Mouse (Mus musculus) heart, postnatal 0 days (tissue): ENCODE data around the gene Btbd17. TPM values are rescaled to one million over a fixed set of nuclear protein-coding genes. Genes with fewer than 3 reads are reported as not detected.
A peak's percentile ranks its signal among the peaks of the same experiment; 100 is the strongest.

Experiments
- ATAC-seq: fragments of 200-750 bp; cut with Nextera tagmentation; 2 replicates; pipeline ENCODE4 v1.8.0; 2017; ENCODE audit warnings: low read depth, moderate number of reproducible peaks, moderate library complexity; ENCODE audit not compliant: insufficient read depth
- DNase-seq: peaks from one replicate; pipeline ENCODE4 v3.0.0-alpha.2; 2016; ENCODE audit warnings: low spot score
- H3K27ac ChIP-seq: fragments of 300-500 bp; sonication (generic); 2 replicates; pipeline ENCODE4 v1.5.1; 2014; ENCODE audit warnings: low read depth, mild to moderate bottlenecking
- H3K27me3 ChIP-seq: fragments of 300-500 bp; sonication (generic); 2 replicates; pipeline ENCODE4 v1.6.1; 2014; ENCODE audit warnings: low read length, mixed read lengths; ENCODE audit not compliant: control insufficient read depth, insufficient read depth
- H3K36me3 ChIP-seq: fragments of 300-500 bp; sonication (generic); replicated peaks from 2 replicates; pipeline ENCODE4 v1.6.1; 2014; ENCODE audit warnings: low read length, mixed read lengths; ENCODE audit not compliant: control insufficient read depth, insufficient read depth
- H3K4me1 ChIP-seq: fragments of 300-500 bp; sonication (generic); 2 replicates; pipeline ENCODE4 v1.6.1; 2014; ENCODE audit warnings: antibody characterized with exemption; ENCODE audit not compliant: control insufficient read depth, insufficient read depth
- H3K4me2 ChIP-seq: fragments of 300-500 bp; sonication (generic); 2 replicates; pipeline ENCODE4 v1.6.1; 2014; ENCODE audit warnings: low read depth, mild to moderate bottlenecking, low read length, moderate library complexity
- H3K4me3 ChIP-seq: fragments of 300-500 bp; sonication (generic); 2 replicates; pipeline ENCODE4 v1.5.1; 2014; ENCODE audit warnings: low read depth, low read length
- H3K9ac ChIP-seq: fragments of 300-500 bp; sonication (generic); replicated peaks from 2 replicates; pipeline ENCODE4 v1.6.1; 2014; ENCODE audit warnings: low read depth, low read length, mixed read lengths
- H3K9me3 ChIP-seq: fragments of 300-500 bp; sonication (generic); replicated peaks from 2 replicates; pipeline ENCODE4 v1.6.1; 2016; ENCODE audit warnings: low read length; ENCODE audit not compliant: control insufficient read depth
- CTCF ChIP-seq: IDR thresholded peaks from 2 replicates; pipeline ENCODE4 v1.5.1; 2016; ENCODE audit warnings: antibody characterized with exemption, control low read depth, low read depth
- EP300 ChIP-seq: IDR thresholded peaks from 2 replicates; pipeline ENCODE4 v1.6.1; 2016; ENCODE audit warnings: antibody characterized with exemption, low read depth
- whole genome bisulfite sequencing: fragments of 180-500 bp; shearing (Covaris S2); extraction: QIAGEN DNeasy Blood & Tissue Kit; methylation state at CpG from one replicate; pipeline ENCODE4 v1.1.7; 2014; 5-methylcytosine and 5-hydroxymethylcytosine counted together
- polyA plus RNA-seq: library from polyadenylated mRNA; unstranded; fragments of >200 nt; fragmentation: Nextera tagmentation; extraction: Ambion mirVana; gene quantifications from 2 replicates; pipeline ENCODE4 v1.2.1, GENCODE M21; 2015
- total RNA-seq: library from RNA; depleted of rRNA; stranded (reverse); fragments of >200 nt; gene quantifications from 2 replicates; pipeline ENCODE4 v1.2.3, GENCODE M21; 2014; ENCODE audit warnings: low replicate concordance

Gene Btbd17
- total and polyA plus RNA-seq, 2 experiments from 2014 or later, result 0.18 TPM; not detected in 1

GRCm38 (mm10) chr11:114820444-114820843, 24.7 kb upstream of the Btbd17 start:
- H3K4me2 ChIP-seq, result no peak overlapping the region
- H3K36me3 ChIP-seq, result no peaks in the 10 kb centered on the region
- no peak for TF ChIP-seq CTCF
- no peak for TF ChIP-seq EP300
- H3K27me3 ChIP-seq, result no peaks in the 10 kb centered on the region
- H3K9ac ChIP-seq, result no peak overlapping the region
- ATAC-seq (no peak), DNase-seq (no peak)
- no peak overlapping the region for H3K27ac ChIP-seq
- 63% methylated on average over 3 of the region's 3 CpGs for WGBS
- no peak overlapping the region for H3K4me3 ChIP-seq
- H3K9me3 ChIP-seq, result no peaks in the 10 kb centered on the region
- 0 out of 2 replicates have a peak, but pooled peaks cover 3% of the 10 kb centered on the region for H3K4me1 ChIP-seq

DNA sequence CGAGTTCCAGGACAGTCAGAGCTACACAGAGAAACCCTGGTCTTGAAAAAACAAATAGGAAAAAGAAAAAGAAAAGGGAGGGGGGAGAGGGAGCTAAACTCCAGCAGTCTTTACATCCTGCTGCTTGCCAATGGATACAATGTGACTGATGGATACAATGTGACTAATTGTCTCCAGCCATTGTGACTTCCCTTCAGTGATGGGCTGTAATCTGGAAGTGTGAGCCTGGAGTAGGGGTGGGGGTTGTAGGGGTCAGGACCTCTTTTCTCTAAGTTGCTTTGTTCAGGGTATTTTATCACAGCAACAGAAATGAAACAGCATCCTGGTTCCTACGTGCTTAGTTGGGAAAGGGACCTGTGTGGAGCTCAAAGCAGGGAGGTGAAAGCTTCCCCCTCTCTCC, 23.4 kb upstream of the Btbd17 start:
- WGBS, result 52% methylated on average over 2 of the region's 2 CpGs
- Histone ChIP-seq H3K4me2 (no peak overlapping the region), H3K4me3 (no peak overlapping the region), H3K27me3 (no peaks in the 10 kb centered on the region), H3K36me3 (no peaks in the 10 kb centered on the region), H3K9me3 (no peaks in the 10 kb centered on the region), H3K27ac (no peak overlapping the region), H3K4me1 (peaks cover 10% of the 10 kb centered on the region; the same call in 1 of the 2 replicates), H3K9ac (no peak overlapping the region)
- ATAC-seq, result no peak
- TF ChIP-seq EP300 (no peak), CTCF (no peak)
- no peak for DNase-seq

- no peaks in the 10 kb centered on the region for H3K9me3 ChIP-seq
- 84% methylated on average over 7 of the region's 7 CpGs for WGBS
- H3K36me3 ChIP-seq, result no peaks in the 10 kb centered on the region
- no peak overlapping the region for H3K9ac ChIP-seq
- H3K4me3 ChIP-seq, result no peak overlapping the region
- ATAC-seq, result no peak
- H3K27me3 ChIP-seq, result no peaks in the 10 kb centered on the region
- DNase-seq, result no peak
- no peak for TF ChIP-seq CTCF
- no peak for TF ChIP-seq EP300
- peaks cover 7% of the 10 kb centered on the region; the same call in 1 of the 2 replicates for H3K4me1 ChIP-seq
- no peak overlapping the region for H3K27ac ChIP-seq
- H3K4me2 ChIP-seq, result no peak overlapping the region
These were observed 22.4 kb upstream of the Btbd17 start for GRCm38 (mm10) chr11:114818185-114818584.

GRCm38 (mm10) chr11:114816934-114817333, 21.2 kb upstream of the Btbd17 start:
- ATAC-seq (no peak), DNase-seq (no peak)
- TF ChIP-seq EP300, result no peak
- TF ChIP-seq CTCF, result no peak
- no peak overlapping the region for H3K27ac ChIP-seq
- WGBS, result 87% methylated on average over 4 of the region's 4 CpGs
- H3K27me3 ChIP-seq, result no peaks in the 10 kb centered on the region
- no peaks in the 10 kb centered on the region for H3K9me3 ChIP-seq
- peaks cover 7% of the 10 kb centered on the region; the same call in 1 of the 2 replicates for H3K4me1 ChIP-seq
- H3K9ac ChIP-seq, result no peak overlapping the region
- H3K4me2 ChIP-seq, result no peak overlapping the region
- H3K36me3 ChIP-seq, result no peaks in the 10 kb centered on the region
- no peak overlapping the region for H3K4me3 ChIP-seq

DNA sequence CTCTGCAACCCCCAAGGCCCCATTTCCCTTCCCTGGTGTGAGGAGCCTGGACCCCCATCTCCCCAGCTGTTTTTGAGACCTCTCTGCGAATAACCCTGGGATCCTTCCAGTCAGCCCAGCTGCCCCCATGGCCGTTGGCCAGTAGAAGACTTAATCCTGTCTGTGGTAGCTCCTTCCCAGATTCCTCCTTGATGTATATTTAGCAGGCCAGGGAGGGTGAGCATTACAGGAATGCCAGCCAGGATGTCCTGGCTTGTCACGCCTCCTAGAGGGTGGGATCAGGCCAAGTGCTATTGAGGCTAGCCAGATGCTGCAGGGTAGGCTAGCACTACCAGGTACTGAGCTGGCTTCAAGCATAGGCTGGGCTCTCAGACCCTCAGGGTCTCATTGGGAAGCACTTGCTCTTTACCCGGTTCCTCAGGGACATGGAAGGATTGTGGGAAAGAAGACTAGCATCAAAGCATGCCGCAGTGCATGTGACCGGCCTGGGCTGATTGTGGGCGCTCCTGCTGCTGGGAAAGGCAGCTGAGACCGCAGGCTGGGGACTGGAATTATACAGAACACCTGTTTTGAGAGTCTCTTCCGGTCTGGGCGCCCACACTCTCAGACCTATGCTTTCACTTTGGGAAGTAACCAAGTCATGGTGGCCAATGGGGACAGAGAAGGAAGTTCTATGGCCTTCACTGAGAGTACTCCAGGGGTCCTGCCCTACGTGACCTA, 19.3 kb upstream of the Btbd17 start:
- Histone ChIP-seq H3K36me3 (no peaks in the 10 kb centered on the region), H3K4me3 (no peak overlapping the region), H3K4me1 (peaks cover 7% of the 10 kb centered on the region; the same call in 1 of the 2 replicates), H3K9ac (no peak overlapping the region), H3K4me2 (no peak overlapping the region), H3K27ac (no peak overlapping the region), H3K27me3 (no peaks in the 10 kb centered on the region), H3K9me3 (no peaks in the 10 kb centered on the region)
- WGBS, result 45% methylated on average over 11 of the region's 11 CpGs
- ATAC-seq (peak; percentile 61), DNase-seq (no peak)
- TF ChIP-seq EP300 (no peak), CTCF (no peak)
